Mouse (Mus musculus): ENCODE measurements at regions not wholly inside any gene's neighbourhood (a gene's known extent, or its start where the extent isn't known, plus 50 kb on each side); places are given as distances from the start of the nearest gene placed in this dataset.

DNA sequence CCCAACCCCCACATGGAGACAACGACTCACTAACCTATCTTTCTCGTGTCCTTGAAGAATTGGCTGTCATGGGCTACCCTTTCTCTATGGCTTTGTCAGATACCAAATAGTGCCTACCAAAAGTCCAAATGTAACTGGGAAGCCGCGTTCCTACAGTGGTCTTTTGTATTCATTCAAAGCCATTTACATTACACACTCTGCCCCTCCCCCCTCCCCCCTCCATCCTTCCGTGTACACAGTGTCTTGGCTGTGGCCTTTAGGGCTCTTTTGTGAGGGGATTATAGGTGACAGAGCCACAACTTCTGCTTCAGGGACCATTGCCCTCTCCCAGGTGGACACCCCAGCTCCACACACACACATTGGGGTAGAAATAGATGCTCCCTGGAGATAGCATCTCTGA, 544.6 kb upstream of the 3110018I06Rik start:
- no peak for DNase-seq

DNA sequence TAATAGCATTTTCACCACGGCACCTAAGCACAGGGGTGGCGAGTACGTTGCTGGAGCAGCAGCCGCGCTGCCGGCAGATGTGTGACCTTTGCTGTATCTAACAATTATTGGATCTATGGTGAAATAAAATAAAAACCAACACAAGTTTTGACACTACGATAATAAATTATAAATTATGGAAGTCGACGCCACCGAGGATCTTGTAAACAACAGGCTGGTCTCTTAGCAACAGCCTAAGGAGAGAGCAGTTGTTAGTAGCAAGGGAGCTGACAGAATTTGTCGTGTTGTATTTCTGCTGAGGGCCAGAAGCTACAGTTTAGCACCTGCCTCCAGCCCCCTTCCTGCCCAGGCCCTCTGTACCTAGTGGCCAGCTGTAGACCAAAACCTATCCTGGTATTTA, 535.8 kb upstream of the 3110018I06Rik start:
- 47% methylated on average over 11 of the region's 11 CpGs for WGBS
- 0 out of 2 replicates have a peak overlapping the region, but pooled peaks have one; percentile 21 for H3K27ac ChIP-seq (ENCODE audit: low read depth, low read length)
- peak; percentile 61 for DNase-seq
- no peak for TF ChIP-seq CTCF (IDR thresholded peaks at IDR 0.05; ENCODE audit: low read depth)
- peaks cover 29% of the 10 kb centered on the region for H3K4me1 ChIP-seq (ENCODE audit: insufficient read depth)
- H3K4me3 ChIP-seq (ENCODE audit: low read depth, low read length) = no peak overlapping the region
- peak; percentile 64 for ATAC-seq
- no peak overlapping the region for H3K9ac ChIP-seq
- no peaks in the 10 kb centered on the region for H3K27me3 ChIP-seq (ENCODE audit: insufficient read depth, low read length)
- H3K4me2 ChIP-seq (ENCODE audit: low read depth) = no peak overlapping the region
- no peaks in the 10 kb centered on the region for H3K9me3 ChIP-seq (ENCODE audit: low read length)
- no peaks in the 10 kb centered on the region for H3K36me3 ChIP-seq (ENCODE audit: insufficient read depth)

More for the DNA sequence above, 544.6 kb upstream of the 3110018I06Rik start:
- Histone ChIP-seq H3K36me3 (ENCODE audit: insufficient read depth) (no peaks in the 10 kb centered on the region), H3K9ac (no peak overlapping the region), H3K4me2 (ENCODE audit: low read depth) (no peak overlapping the region), H3K27ac (ENCODE audit: low read depth, low read length) (no peak overlapping the region), H3K9me3 (ENCODE audit: low read length) (no peaks in the 10 kb centered on the region), H3K27me3 (ENCODE audit: insufficient read depth, low read length) (no peaks in the 10 kb centered on the region), H3K4me3 (ENCODE audit: low read depth, low read length) (no peak overlapping the region), H3K4me1 (ENCODE audit: insufficient read depth) (no peaks in the 10 kb centered on the region)
- ATAC-seq = no peak
- 9% methylated on average over 5 of the region's 5 CpGs for WGBS
- TF ChIP-seq CTCF (IDR thresholded peaks at IDR 0.05; ENCODE audit: low read depth) = no peak

DNA sequence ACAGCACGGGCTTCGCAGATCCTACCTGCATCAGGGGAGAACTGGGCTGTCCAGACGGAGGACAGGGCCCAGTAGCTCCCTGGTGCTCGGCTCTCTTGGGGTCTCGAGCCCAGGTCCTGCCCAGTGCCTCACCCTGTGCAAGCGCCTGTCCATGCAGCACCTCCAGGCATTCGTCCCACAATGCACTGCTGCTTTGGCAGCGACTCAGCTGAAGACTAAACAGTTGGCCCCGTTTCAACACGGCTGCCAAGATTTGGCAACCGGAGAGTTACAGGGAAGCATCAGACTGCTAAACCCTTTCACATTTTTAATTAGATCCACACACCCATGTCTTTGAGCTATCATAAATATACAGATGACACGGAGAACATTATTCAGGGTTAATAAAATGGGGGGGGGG, 532.7 kb upstream of the 3110018I06Rik start:
- peak; percentile 76 for ATAC-seq

DNA sequence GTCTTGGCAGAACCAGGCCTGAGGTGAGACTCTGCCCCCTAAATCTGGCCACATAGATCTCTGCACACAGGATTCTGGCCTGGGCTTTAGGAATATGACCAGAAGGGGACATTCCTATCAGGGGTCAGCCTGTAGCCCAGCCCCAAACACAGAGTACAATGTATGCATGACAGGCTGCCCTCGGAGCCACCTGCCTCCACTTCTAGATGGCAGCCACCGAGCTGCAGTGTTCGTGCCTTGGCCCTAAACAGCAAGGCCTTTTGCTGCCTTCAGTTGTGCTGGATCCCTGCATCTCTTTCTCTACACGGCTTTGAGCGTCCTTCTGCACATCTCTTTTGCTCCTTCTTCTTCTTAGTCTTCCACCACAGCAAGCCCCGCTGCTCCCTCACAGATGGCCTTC, 532.2 kb upstream of the 3110018I06Rik start:
- Histone ChIP-seq H3K9ac (no peak overlapping the region), H3K4me3 (ENCODE audit: low read depth, low read length) (no peak overlapping the region), H3K27ac (ENCODE audit: low read depth, low read length) (peak overlapping the region; percentile 50; the same call in 1 of the 2 replicates), H3K27me3 (ENCODE audit: insufficient read depth, low read length) (no peaks in the 10 kb centered on the region), H3K9me3 (ENCODE audit: low read length) (no peaks in the 10 kb centered on the region), H3K4me2 (ENCODE audit: low read depth) (no peak overlapping the region), H3K4me1 (ENCODE audit: insufficient read depth) (peaks cover 29% of the 10 kb centered on the region), H3K36me3 (ENCODE audit: insufficient read depth) (no peaks in the 10 kb centered on the region)
- 43% methylated on average over 6 of the region's 6 CpGs for WGBS
- peak; percentile 33 for DNase-seq
- TF ChIP-seq CTCF (IDR thresholded peaks at IDR 0.05; ENCODE audit: low read depth) = no peak
- peak; percentile 23; the same call in 1 of the 2 replicates for ATAC-seq

More for the DNA sequence above, 532.7 kb upstream of the 3110018I06Rik start:
- Histone ChIP-seq H3K4me2 (ENCODE audit: low read depth) (no peak overlapping the region), H3K27me3 (ENCODE audit: insufficient read depth, low read length) (no peaks in the 10 kb centered on the region), H3K4me3 (ENCODE audit: low read depth, low read length) (no peak overlapping the region), H3K4me1 (ENCODE audit: insufficient read depth) (peaks cover 29% of the 10 kb centered on the region), H3K36me3 (ENCODE audit: insufficient read depth) (no peaks in the 10 kb centered on the region), H3K9ac (no peak overlapping the region), H3K27ac (ENCODE audit: low read depth, low read length) (no peak overlapping the region), H3K9me3 (ENCODE audit: low read length) (no peaks in the 10 kb centered on the region)
- 32% methylated on average over 12 of the region's 12 CpGs for WGBS
- DNase-seq = peak; percentile 94
- TF ChIP-seq CTCF (IDR thresholded peaks at IDR 0.05; ENCODE audit: low read depth) = no peak

DNA sequence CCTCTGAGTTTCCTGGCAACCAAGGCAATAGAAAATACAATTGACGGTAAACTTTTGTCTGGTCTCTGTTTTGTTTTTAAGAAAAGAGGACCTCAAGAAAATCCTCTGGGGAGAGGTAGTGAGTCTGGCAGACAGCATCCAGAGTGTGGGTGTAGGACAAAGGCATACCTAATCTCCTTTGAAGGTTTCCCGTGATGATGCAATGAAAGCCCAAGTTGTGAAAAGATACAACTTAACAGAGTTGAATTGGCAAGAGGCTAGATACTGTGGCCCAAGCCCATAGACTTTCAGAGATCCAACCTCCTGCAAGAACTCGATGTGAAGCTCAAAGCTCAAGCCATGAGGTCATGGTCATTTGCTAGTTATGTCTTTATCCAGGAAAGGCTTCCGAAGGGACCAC, 526.4 kb upstream of the 3110018I06Rik start:
- no peak for ATAC-seq
- WGBS = 64% methylated on average over 4 of the region's 4 CpGs
- H3K4me3 ChIP-seq (ENCODE audit: low read depth, low read length) = no peak overlapping the region

DNA sequence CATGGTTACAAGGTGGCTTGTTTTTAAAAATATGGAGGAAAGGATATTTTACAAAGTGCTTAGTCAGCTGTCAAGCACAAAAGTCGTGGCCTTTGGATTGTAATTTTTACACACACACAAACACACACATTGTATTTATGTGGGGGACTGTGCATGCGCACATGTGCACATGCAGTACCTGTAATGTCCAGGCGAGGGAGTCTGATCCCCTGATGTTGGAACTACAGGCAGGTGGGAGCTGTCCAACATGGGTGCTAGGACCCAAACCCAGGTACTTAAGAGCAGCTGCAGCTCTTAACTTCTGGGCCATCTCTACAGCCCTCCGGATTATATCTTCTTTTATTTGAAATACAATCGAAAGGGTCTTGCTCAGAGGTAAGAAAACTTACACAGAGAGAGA, 524.7 kb upstream of the 3110018I06Rik start:
- DNase-seq = no peak
- Histone ChIP-seq H3K4me2 (ENCODE audit: low read depth) (no peak overlapping the region), H3K9me3 (ENCODE audit: low read length) (no peaks in the 10 kb centered on the region), H3K9ac (no peak overlapping the region), H3K4me1 (ENCODE audit: insufficient read depth) (no peaks in the 10 kb centered on the region), H3K36me3 (ENCODE audit: insufficient read depth) (no peaks in the 10 kb centered on the region), H3K4me3 (ENCODE audit: low read depth, low read length) (no peak overlapping the region), H3K27me3 (ENCODE audit: insufficient read depth, low read length) (no peaks in the 10 kb centered on the region), H3K27ac (ENCODE audit: low read depth, low read length) (no peak overlapping the region)
- no peak for ATAC-seq
- TF ChIP-seq CTCF (IDR thresholded peaks at IDR 0.05; ENCODE audit: low read depth) = peak; percentile 47
- WGBS = 70% methylated on average over 5 of the region's 5 CpGs

More for the DNA sequence above, 526.4 kb upstream of the 3110018I06Rik start:
- no peaks in the 10 kb centered on the region for H3K4me1 ChIP-seq (ENCODE audit: insufficient read depth)
- DNase-seq = no peak
- H3K27ac ChIP-seq (ENCODE audit: low read depth, low read length) = no peak overlapping the region
- TF ChIP-seq CTCF (IDR thresholded peaks at IDR 0.05; ENCODE audit: low read depth) = no peak
- no peak overlapping the region for H3K9ac ChIP-seq
- no peaks in the 10 kb centered on the region for H3K27me3 ChIP-seq (ENCODE audit: insufficient read depth, low read length)
- no peaks in the 10 kb centered on the region for H3K36me3 ChIP-seq (ENCODE audit: insufficient read depth)
- H3K4me2 ChIP-seq (ENCODE audit: low read depth) = no peak overlapping the region
- H3K9me3 ChIP-seq (ENCODE audit: low read length) = no peaks in the 10 kb centered on the region

DNA sequence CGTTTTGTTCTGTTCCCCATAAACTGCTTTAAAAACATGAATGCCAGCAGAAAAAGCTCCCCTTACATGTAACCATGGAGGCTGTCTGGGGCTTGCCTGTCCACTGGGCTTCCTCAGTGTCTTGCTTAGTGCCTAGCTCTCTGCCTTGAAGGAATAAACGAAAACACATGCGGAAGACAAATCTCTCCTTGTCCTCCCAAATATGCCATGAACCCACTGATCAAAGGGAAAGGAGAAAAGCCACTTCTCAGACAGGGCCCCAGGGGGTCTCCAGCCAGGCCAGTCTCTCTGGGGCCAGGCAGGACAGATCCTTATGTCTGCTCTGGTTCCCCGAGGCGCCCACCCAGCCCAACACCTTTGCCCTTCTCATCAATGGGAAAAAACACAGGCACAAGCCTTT, 518.6 kb upstream of the 3110018I06Rik start:
- ATAC-seq (no peak), DNase-seq (no peak)
- no peak overlapping the region for H3K27ac ChIP-seq (ENCODE audit: low read depth, low read length)
- no peaks in the 10 kb centered on the region for H3K27me3 ChIP-seq (ENCODE audit: insufficient read depth, low read length)
- no peak overlapping the region for H3K4me3 ChIP-seq (ENCODE audit: low read depth, low read length)
- H3K4me1 ChIP-seq (ENCODE audit: insufficient read depth) = no peaks in the 10 kb centered on the region
- H3K36me3 ChIP-seq (ENCODE audit: insufficient read depth) = no peaks in the 10 kb centered on the region
- H3K4me2 ChIP-seq (ENCODE audit: low read depth) = no peak overlapping the region
- H3K9ac ChIP-seq = no peak overlapping the region
- no peaks in the 10 kb centered on the region for H3K9me3 ChIP-seq (ENCODE audit: low read length)
- TF ChIP-seq CTCF (IDR thresholded peaks at IDR 0.05; ENCODE audit: low read depth) = no peak
- WGBS = 50% methylated on average over 5 of the region's 5 CpGs
